Mouse (Mus musculus) heart, postnatal 0 days (tissue): Measurements from ENCODE around the gene Myadm.

ENCODE experiments used
- CTCF ChIP-seq: IDR thresholded peaks from 2 replicates; pipeline ENCODE4 v1.5.1; 2016; ENCODE audit warnings: antibody characterized with exemption, control low read depth, low read depth
- EP300 ChIP-seq: IDR thresholded peaks from 2 replicates; pipeline ENCODE4 v1.6.1; 2016; ENCODE audit warnings: antibody characterized with exemption, low read depth

DNA sequence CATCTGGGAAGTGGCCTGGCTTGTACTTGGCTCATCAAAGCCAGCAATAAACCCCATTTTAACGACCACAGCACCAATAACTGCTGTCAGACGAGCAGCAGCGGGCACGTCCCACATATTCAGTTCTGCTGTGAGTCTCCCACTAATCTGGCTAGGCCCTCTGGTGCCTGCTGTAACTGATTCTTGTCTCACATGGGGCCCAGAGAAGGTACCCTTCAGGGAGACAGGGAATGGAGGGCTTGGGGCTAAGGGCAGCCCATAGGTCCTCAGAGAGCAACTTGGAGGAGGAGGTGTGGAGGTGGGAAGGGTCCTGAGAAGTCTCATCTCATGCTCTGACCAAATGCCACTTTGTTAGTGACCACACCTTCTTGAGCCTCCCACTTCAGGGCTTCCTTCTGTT lies 19.8 kb downstream of the Myadm start:
- TF ChIP-seq CTCF, result no peak
- no peak for TF ChIP-seq EP300
